Mouse (Mus musculus): ENCODE results near the gene Ros1. TPM values are rescaled to one million over a fixed set of nuclear protein-coding genes. Genes with fewer than 3 reads are reported as not detected.

Gene Ros1
- total and polyA plus RNA-seq, 2 experiments, result not detected

DNA sequence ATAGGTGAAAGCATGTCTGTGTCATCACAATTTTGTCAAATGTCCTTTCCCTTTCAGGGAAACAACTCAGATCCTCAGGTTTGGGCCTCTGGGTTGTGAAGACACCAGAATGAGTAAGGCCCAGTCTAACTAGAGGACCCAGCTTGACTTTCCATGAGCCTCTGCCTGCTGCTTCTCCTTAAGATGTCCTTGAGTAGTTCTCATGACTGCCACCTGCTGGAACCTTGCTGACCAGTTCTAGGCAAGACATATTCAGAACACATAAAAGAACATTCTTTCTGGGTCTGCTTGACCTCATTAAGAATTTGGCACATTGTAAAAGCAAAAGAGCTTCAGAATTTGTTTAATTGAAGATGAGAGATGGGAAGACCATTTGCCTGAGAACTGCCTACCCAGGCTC lies 122.6 kb downstream of the Ros1 start:
- no peak overlapping the region for H3K4me3 ChIP-seq (ENCODE audit: insufficient read depth, low read depth, low read length)
- TF ChIP-seq POLR2A (IDR thresholded peaks at IDR 0.05; ENCODE audit: extremely low read depth, insufficient read depth, low read length), result no peak
- peak; percentile 46 for TF ChIP-seq CTCF (IDR thresholded peaks at IDR 0.05; ENCODE audit: low read depth, low read length)
- H3K27me3 ChIP-seq (ENCODE audit: control insufficient read depth, insufficient read depth, low read length), result no peaks in the 10 kb centered on the region
- DNase-seq (ENCODE audit: extremely low read depth, low read depth, low spot score), result peak; percentile 52
- H3K9ac ChIP-seq (ENCODE audit: low read depth, low read length), result no peak overlapping the region
- H3K27ac ChIP-seq (replicated peaks; ENCODE audit: insufficient read depth, low read depth, low read length), result no peak overlapping the region
- no peaks in the 10 kb centered on the region for H3K4me1 ChIP-seq (ENCODE audit: control insufficient read depth, insufficient read depth, low read length)
- H3K36me3 ChIP-seq (ENCODE audit: control insufficient read depth, insufficient read depth, low read length), result no peaks in the 10 kb centered on the region
- no peaks in the 10 kb centered on the region for H3K79me2 ChIP-seq (ENCODE audit: control insufficient read depth, insufficient read depth, low read length)

DNA sequence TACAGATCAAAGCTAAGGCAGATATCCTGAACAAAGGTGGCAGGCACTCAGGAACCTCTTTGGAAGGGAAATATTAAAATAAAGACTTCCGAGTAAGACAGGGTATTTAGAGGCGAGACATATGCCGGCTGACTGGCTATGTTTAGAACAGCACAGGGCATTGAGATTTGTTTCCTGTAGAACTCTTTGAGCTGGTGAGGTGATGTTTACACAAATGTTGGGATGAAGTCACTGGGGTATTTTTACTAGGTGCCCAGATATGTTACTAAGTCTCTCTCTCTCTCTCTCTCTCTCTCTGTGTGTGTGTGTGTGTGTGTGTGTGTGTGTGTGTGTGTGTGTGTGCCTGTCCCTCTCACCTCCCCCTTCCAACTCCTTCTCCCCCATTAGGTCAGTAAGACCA lies 146.8 kb downstream of the Ros1 start:
- Histone ChIP-seq H3K36me3 (ENCODE audit: control insufficient read depth, insufficient read depth, low read length) (no peaks in the 10 kb centered on the region), H3K79me2 (ENCODE audit: control insufficient read depth, insufficient read depth, low read length) (no peaks in the 10 kb centered on the region), H3K4me3 (ENCODE audit: insufficient read depth, low read depth, low read length) (no peak overlapping the region), H3K27ac (replicated peaks; ENCODE audit: insufficient read depth, low read depth, low read length) (no peak overlapping the region), H3K27me3 (ENCODE audit: control insufficient read depth, insufficient read depth, low read length) (no peaks in the 10 kb centered on the region), H3K4me1 (ENCODE audit: control insufficient read depth, insufficient read depth, low read length) (peaks cover 2% of the 10 kb centered on the region; the same call in 1 of the 2 replicates), H3K9ac (ENCODE audit: low read depth, low read length) (no peak overlapping the region)
- 79% methylated on average over 3 of the region's 3 CpGs for WGBS
- TF ChIP-seq POLR2A (IDR thresholded peaks at IDR 0.05; ENCODE audit: extremely low read depth, insufficient read depth, low read length), result no peak
- TF ChIP-seq CTCF (IDR thresholded peaks at IDR 0.05; ENCODE audit: low read depth, low read length), result no peak
- no peak for DNase-seq (ENCODE audit: extremely low read depth, low read depth, low spot score)

DNA sequence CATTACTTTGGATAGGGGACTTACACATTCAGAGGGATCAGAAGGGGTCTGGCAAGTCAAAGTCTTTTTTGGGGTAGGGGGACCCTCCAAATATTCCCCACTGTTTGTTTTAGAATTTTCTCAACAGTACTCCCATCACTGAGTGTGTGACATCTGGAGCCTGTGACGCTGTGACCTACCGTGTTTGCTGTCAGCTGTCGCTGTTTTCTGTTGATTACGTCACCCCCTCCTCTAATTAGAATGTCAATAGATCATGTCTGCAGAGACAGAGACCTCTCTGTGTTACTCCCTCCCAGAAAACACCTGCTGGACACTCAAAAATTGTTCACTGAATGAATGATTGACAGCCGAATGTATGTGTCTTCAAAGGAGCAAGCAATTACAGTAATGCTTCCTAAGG lies 152.0 kb downstream of the Ros1 start:
- Histone ChIP-seq H3K4me3 (ENCODE audit: insufficient read depth, low read depth, low read length) (no peak overlapping the region), H3K27me3 (ENCODE audit: control insufficient read depth, insufficient read depth, low read length) (no peaks in the 10 kb centered on the region), H3K9ac (ENCODE audit: low read depth, low read length) (no peak overlapping the region), H3K79me2 (ENCODE audit: control insufficient read depth, insufficient read depth, low read length) (no peaks in the 10 kb centered on the region), H3K4me1 (ENCODE audit: control insufficient read depth, insufficient read depth, low read length) (peaks cover 2% of the 10 kb centered on the region; the same call in 1 of the 2 replicates), H3K36me3 (ENCODE audit: control insufficient read depth, insufficient read depth, low read length) (no peaks in the 10 kb centered on the region), H3K27ac (replicated peaks; ENCODE audit: insufficient read depth, low read depth, low read length) (no peak overlapping the region)
- no peak for DNase-seq (ENCODE audit: extremely low read depth, low read depth, low spot score)
- 81% methylated on average over 5 of the region's 5 CpGs for WGBS
- TF ChIP-seq POLR2A (IDR thresholded peaks at IDR 0.05; ENCODE audit: extremely low read depth, insufficient read depth, low read length), result no peak
- no peak for TF ChIP-seq CTCF (IDR thresholded peaks at IDR 0.05; ENCODE audit: low read depth, low read length)

DNA sequence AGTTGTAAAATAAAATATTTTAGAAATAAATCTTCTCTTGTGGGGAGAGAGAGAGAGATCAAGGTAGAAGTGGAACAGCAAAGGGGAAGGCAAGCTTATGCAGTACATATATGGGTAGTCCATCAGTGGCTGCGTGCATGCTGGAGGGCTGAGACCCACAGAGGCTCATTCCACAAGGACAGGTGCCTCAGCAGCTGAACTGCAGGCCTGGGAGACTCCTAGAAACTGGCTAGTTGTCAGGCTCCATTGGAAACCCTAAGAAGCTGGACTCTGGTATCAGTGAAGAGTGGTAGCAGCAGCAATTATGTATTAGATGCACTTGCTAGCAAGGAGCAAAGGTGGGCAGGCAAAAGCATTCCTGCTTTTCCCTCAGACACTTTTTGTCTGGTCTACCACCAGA lies 155.7 kb downstream of the Ros1 start:
- TF ChIP-seq POLR2A (IDR thresholded peaks at IDR 0.05; ENCODE audit: extremely low read depth, insufficient read depth, low read length) (no peak), CTCF (IDR thresholded peaks at IDR 0.05; ENCODE audit: low read depth, low read length) (no peak)
- Histone ChIP-seq H3K27me3 (ENCODE audit: control insufficient read depth, insufficient read depth, low read length) (no peaks in the 10 kb centered on the region), H3K36me3 (ENCODE audit: control insufficient read depth, insufficient read depth, low read length) (no peaks in the 10 kb centered on the region), H3K4me1 (ENCODE audit: control insufficient read depth, insufficient read depth, low read length) (peaks cover 2% of the 10 kb centered on the region; the same call in 1 of the 2 replicates), H3K27ac (replicated peaks; ENCODE audit: insufficient read depth, low read depth, low read length) (no peak overlapping the region), H3K4me3 (ENCODE audit: insufficient read depth, low read depth, low read length) (no peak overlapping the region), H3K9ac (ENCODE audit: low read depth, low read length) (no peak overlapping the region), H3K79me2 (ENCODE audit: control insufficient read depth, insufficient read depth, low read length) (no peaks in the 10 kb centered on the region)
- WGBS, result 90% methylated on average over 1 of the region's 1 CpGs
- peak; percentile 7 for DNase-seq (ENCODE audit: extremely low read depth, low read depth, low spot score)

DNA sequence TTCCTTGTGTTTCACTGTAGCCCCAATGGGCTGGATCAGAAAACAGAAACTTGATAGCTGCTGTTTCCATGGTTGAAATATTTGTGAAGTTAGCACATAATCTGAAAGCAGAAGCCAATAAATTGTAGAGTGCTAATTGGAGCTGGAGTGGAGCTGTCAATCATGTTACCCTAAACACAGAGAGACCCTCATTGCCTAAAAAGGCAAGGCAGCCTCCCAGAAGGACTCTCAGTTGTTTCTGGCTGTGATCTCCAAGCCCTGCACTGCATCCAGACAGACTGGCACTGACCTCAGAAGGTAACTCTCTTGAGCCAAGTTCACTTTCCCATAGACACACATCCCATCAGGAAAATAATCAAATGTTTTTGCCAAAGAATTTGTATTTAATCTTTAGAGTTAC lies 161.3 kb downstream of the Ros1 start:
- H3K27me3 ChIP-seq (ENCODE audit: control insufficient read depth, insufficient read depth, low read length), result 0 out of 2 replicates have a peak, but pooled peaks cover 2% of the 10 kb centered on the region

DNA sequence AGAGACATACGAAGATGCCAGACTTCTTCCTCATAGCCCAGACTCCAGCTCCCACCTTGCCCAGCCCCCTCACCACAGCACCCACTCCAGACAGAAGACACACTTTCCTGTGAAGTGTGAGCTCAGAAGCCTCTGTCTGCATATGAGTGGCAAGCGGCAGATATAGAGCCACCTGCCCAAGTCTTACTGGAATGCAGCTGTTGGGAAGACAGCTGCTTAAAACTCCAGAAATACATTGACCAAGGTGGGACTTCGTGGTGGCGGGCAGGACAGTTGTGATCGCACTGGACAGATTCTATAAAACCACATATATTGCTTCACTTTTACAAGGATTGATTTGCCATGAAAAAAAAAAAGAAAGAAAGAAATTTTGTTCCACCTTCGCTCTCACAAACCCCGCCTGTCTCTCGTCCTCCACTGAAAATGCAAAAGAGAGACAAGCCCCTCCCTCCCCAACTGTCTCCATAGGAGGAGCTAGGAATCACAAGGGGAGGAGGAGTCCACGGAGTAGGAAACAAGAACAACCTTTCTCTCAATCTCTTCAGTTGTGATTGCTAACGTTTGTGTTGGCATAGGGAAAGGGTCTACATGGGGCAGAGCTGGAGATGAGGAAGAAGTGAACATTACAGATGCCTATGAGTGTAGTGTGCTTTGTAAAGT lies 165.5 kb downstream of the Ros1 start:
- H3K27ac ChIP-seq (replicated peaks; ENCODE audit: insufficient read depth, low read depth, low read length), result no peak overlapping the region
- H3K4me1 ChIP-seq (ENCODE audit: control insufficient read depth, insufficient read depth, low read length), result peaks cover 2% of the 10 kb centered on the region; the same call in 1 of the 2 replicates
- H3K4me3 ChIP-seq (ENCODE audit: insufficient read depth, low read depth, low read length), result no peak overlapping the region
- no peaks in the 10 kb centered on the region for H3K36me3 ChIP-seq (ENCODE audit: control insufficient read depth, insufficient read depth, low read length)
- 3% methylated on average over 10 of the region's 10 CpGs for WGBS
- H3K9ac ChIP-seq (ENCODE audit: low read depth, low read length), result no peak overlapping the region
- no peak for TF ChIP-seq POLR2A (IDR thresholded peaks at IDR 0.05; ENCODE audit: extremely low read depth, insufficient read depth, low read length)
- no peak for TF ChIP-seq CTCF (IDR thresholded peaks at IDR 0.05; ENCODE audit: low read depth, low read length)
- DNase-seq (ENCODE audit: extremely low read depth, low read depth, low spot score), result peak; percentile 23
- H3K27me3 ChIP-seq (ENCODE audit: control insufficient read depth, insufficient read depth, low read length), result peaks cover 14% of the 10 kb centered on the region
- H3K79me2 ChIP-seq (ENCODE audit: control insufficient read depth, insufficient read depth, low read length), result no peaks in the 10 kb centered on the region

More for the DNA sequence above, 161.3 kb downstream of the Ros1 start:
- Histone ChIP-seq H3K79me2 (ENCODE audit: control insufficient read depth, insufficient read depth, low read length) (no peaks in the 10 kb centered on the region), H3K4me1 (ENCODE audit: control insufficient read depth, insufficient read depth, low read length) (peaks cover 2% of the 10 kb centered on the region; the same call in 1 of the 2 replicates), H3K4me3 (ENCODE audit: insufficient read depth, low read depth, low read length) (no peak overlapping the region), H3K27ac (replicated peaks; ENCODE audit: insufficient read depth, low read depth, low read length) (no peak overlapping the region), H3K36me3 (ENCODE audit: control insufficient read depth, insufficient read depth, low read length) (no peaks in the 10 kb centered on the region), H3K9ac (ENCODE audit: low read depth, low read length) (no peak overlapping the region)
- no peak for DNase-seq (ENCODE audit: extremely low read depth, low read depth, low spot score)
- no peak for TF ChIP-seq POLR2A (IDR thresholded peaks at IDR 0.05; ENCODE audit: extremely low read depth, insufficient read depth, low read length)
- TF ChIP-seq CTCF (IDR thresholded peaks at IDR 0.05; ENCODE audit: low read depth, low read length), result no peak
